Mouse (Mus musculus): ENCODE measurements around the gene Gm20747. TPM values are rescaled to one million over a fixed set of nuclear protein-coding genes. Genes with fewer than 3 reads are reported as not detected.

The Gm20747 gene
- polyA plus RNA-seq (2015; fragmentation: Illumina TruSeq; extraction: RNeasy Lipid Tissue Mini Kit (QIAGEN cat#74804); ENCODE audit: insufficient read depth, low read depth, low replicate concordance): not detected

DNA sequence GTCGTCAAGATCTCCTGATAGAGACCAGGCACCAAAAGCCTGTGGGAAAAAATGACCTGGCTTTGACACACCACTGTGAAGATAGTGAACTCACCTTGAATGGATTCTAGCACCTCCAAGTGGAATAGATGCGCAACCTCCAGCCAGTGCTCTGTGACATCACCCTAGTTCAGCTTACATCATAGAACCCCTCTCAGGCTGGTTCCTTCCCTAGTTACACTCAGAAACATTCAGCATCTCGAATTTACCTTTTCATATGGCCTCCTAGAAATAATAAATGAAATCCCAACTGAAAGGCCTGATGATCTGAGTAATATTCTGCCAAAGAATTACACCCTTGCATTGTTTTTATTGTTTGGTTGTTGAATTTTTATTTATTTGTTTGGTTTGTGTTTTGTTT lies at the start of gene Gm20747:
Gene Gm20747 (minus strand): TSS at position 101 of the 400 bp plus-strand sequence.

